Mouse (Mus musculus) cerebellum, adult (tissue): ENCODE measurements around the gene Nsa2.
"Not testable (repeated sequence)": the region's sequence is repeated elsewhere in the genome, so short reads cannot be mapped to it uniquely, and the experiment has no call there.

Source experiments
- ATAC-seq: cut with Nextera tagmentation; 2 replicates; pipeline ENCODE4 v1.9.2; 2017; ENCODE audit warnings: mild to moderate bottlenecking, moderate library complexity, mixed read lengths; ENCODE audit not compliant: insufficient number of reproducible peaks, low FRiP score, low TSS enrichment

The Nsa2 gene

GRCm38 (mm10) chr13:97137466-97138400 lies at the start of gene Nsa2, which contains the start of gene Gfm2:
Gene Nsa2, minus strand, starts transcription at chr13:97137937.
Gene Gfm2, plus strand, starts transcription at chr13:97137937.
- peak; percentile 98 for ATAC-seq

- ATAC-seq, result no peak
Measured at GRCm38 (mm10) chr13:97186346-97186745, 48.6 kb upstream of the Nsa2 start.

GRCm38 (mm10) chr13:97184656-97185055 lies 46.9 kb upstream of the Nsa2 start:
- no peak for ATAC-seq

GRCm38 (mm10) chr13:97184168-97184567 lies 46.4 kb upstream of the Nsa2 start:
- no peak for ATAC-seq

GRCm38 (mm10) chr13:97182821-97183220 lies 45.1 kb upstream of the Nsa2 start:
- no peak for ATAC-seq

GRCm38 (mm10) chr13:97180113-97180828 lies 42.5 kb upstream of the Nsa2 start:
- ATAC-seq, result no peak

GRCm38 (mm10) chr13:97178943-97179342 lies 41.2 kb upstream of the Nsa2 start:
- no peak for ATAC-seq

GRCm38 (mm10) chr13:97176731-97177130 lies 39.0 kb upstream of the Nsa2 start:
- no peak for ATAC-seq

GRCm38 (mm10) chr13:97175520-97176264 lies 38.0 kb upstream of the Nsa2 start:
- no peak for ATAC-seq

GRCm38 (mm10) chr13:97145834-97146233 lies 8.1 kb upstream of the Nsa2 start:
- no peak for ATAC-seq

- ATAC-seq, result no peak
Measured at GRCm38 (mm10) chr13:97142321-97142720, 4.6 kb upstream of the Nsa2 start.

GRCm38 (mm10) chr13:97138404-97138931 lies 731 bp upstream of the Nsa2 start:
- not testable (repeated sequence) for ATAC-seq

- not testable (repeated sequence) for ATAC-seq
Measured at GRCm38 (mm10) chr13:97130413-97130812, 7.3 kb downstream of the Nsa2 start.

GRCm38 (mm10) chr13:97129654-97130053 lies 8.1 kb downstream of the Nsa2 start:
- not testable (repeated sequence) for ATAC-seq

- no peak for ATAC-seq
Measured at GRCm38 (mm10) chr13:97121341-97121740, 16.4 kb downstream of the Nsa2 start.

GRCm38 (mm10) chr13:97109046-97109445 lies 28.7 kb downstream of the Nsa2 start:
- no peak for ATAC-seq

- ATAC-seq, result not testable (repeated sequence)
Measured at GRCm38 (mm10) chr13:97107721-97108120, 30.0 kb downstream of the Nsa2 start.

- ATAC-seq, result no peak
Measured at GRCm38 (mm10) chr13:97104996-97105395, 32.7 kb downstream of the Nsa2 start.

GRCm38 (mm10) chr13:97099187-97099852 lies 38.4 kb downstream of the Nsa2 start, which contains the start of gene Gm6169:
Gene Gm6169, minus strand, starts transcription at chr13:97099237.
- peak; percentile 52 for ATAC-seq

- no peak for ATAC-seq
Measured at GRCm38 (mm10) chr13:97095726-97096125, 42.0 kb downstream of the Nsa2 start.
